Mouse (Mus musculus) liver, embryonic 14.5 days (tissue): Measurements from ENCODE around the gene Krt8. TPM values are rescaled to one million over a fixed set of nuclear protein-coding genes. Genes with fewer than 3 reads are reported as not detected.

Experiments
- ATAC-seq: fragments of 200-750 bp; cut with Nextera tagmentation; 2 replicates; pipeline ENCODE4 v1.8.0; 2017; ENCODE audit warnings: moderate number of reproducible peaks, mild to moderate bottlenecking, moderate library complexity; ENCODE audit not compliant: insufficient read depth
- DNase-seq, 3 experiments: peaks; one replicate each; pipeline ENCODE4 v3.0.0-alpha.2; 2012 to 2013; ENCODE audit warnings: low read depth in 3 of 3, low spot score in 3 of 3
- H3K27ac ChIP-seq: fragments of 300-500 bp; sonication (generic); 2 replicates; pipeline ENCODE4 v1.5.1; 2014; ENCODE audit warnings: moderate library complexity, mild to moderate bottlenecking, control low read depth, inconsistent platforms
- H3K27me3 ChIP-seq: fragments of 300-500 bp; sonication (generic); 2 replicates; pipeline ENCODE4 v1.6.1; 2014; ENCODE audit warnings: mild to moderate bottlenecking, low read length, moderate library complexity; ENCODE audit not compliant: control insufficient read depth, insufficient read depth
- H3K36me3 ChIP-seq: fragments of 300-500 bp; sonication (generic); replicated peaks from 2 replicates; pipeline ENCODE4 v1.6.1; 2014; ENCODE audit warnings: low read depth; ENCODE audit not compliant: control insufficient read depth, insufficient read depth
- H3K4me1 ChIP-seq, 2 experiments: fragments of 200-500 bp in 1 of 2; fragments of 300-500 bp in 1 of 2; sonication (generic) in 1 of 2; replicated peaks; 2 replicates each; pipeline ENCODE4 v1.6.1; 2012 to 2014; ENCODE audit warnings: antibody characterized with exemption in 1 of 2, inconsistent platforms in 1 of 2, low read length in 1 of 2; ENCODE audit not compliant: control insufficient read depth in 2 of 2, insufficient read depth in 2 of 2
- H3K4me2 ChIP-seq: fragments of 300-500 bp; sonication (generic); 2 replicates; pipeline ENCODE4 v1.6.1; 2014; ENCODE audit warnings: low read depth, mild to moderate bottlenecking, control low read depth, moderate library complexity
- H3K4me3 ChIP-seq, 2 experiments: fragments of 200-500 bp in 1 of 2; fragments of 300-500 bp in 1 of 2; sonication (generic) in 1 of 2; 2 replicates each; pipeline ENCODE4 v1.5.1; 2012 to 2014; ENCODE audit warnings: low read depth in 2 of 2, low read length in 2 of 2, mild to moderate bottlenecking in 2 of 2, control low read depth in 1 of 2, inconsistent platforms in 1 of 2, moderate library complexity in 1 of 2; ENCODE audit not compliant: insufficient read depth in 1 of 2
- H3K9ac ChIP-seq: fragments of 300-500 bp; sonication (generic); replicated peaks from 2 replicates; pipeline ENCODE4 v1.6.1; 2014; ENCODE audit warnings: mild to moderate bottlenecking, control low read depth, moderate library complexity
- H3K9me3 ChIP-seq: fragments of 300-500 bp; sonication (generic); 2 replicates; pipeline ENCODE4 v1.6.1; 2016; ENCODE audit warnings: low read length, mixed read lengths; ENCODE audit not compliant: control insufficient read depth
- CTCF ChIP-seq: IDR thresholded peaks from 2 replicates; pipeline ENCODE4 v1.5.1; 2016; ENCODE audit warnings: antibody characterized with exemption, low read depth, control low read depth
- EP300 ChIP-seq: IDR thresholded peaks from 2 replicates; pipeline ENCODE4 v1.6.1; 2016; ENCODE audit warnings: antibody characterized with exemption, low read depth
- WGBS: fragments of 180-500 bp; shearing (Covaris S2); extraction: QIAGEN DNeasy Blood & Tissue Kit; methylation state at CpG from one replicate; pipeline ENCODE4 v1.1.7; 2014; ENCODE audit not compliant: insufficient replicate concordance; 5-methylcytosine and 5-hydroxymethylcytosine counted together
- polyA plus RNA-seq, 2 experiments: library from polyadenylated mRNA; depleted of rRNA in 1 of 2; stranded (reverse) in 1 of 2; unstranded in 1 of 2; fragments of >200 nt; fragmentation: Nextera tagmentation in 1 of 2; extraction: Ambion mirVana in 1 of 2; gene quantifications; 2 replicates each; pipeline versions ENCODE4 v1.2.1 to v1.2.3; 2012 to 2014

Krt8 gene
- polyA plus RNA-seq, 2 experiments = 40.5 to 98.1 TPM

- H3K9ac ChIP-seq = no peak overlapping the region
- 0 out of 2 replicates have a peak, but pooled peaks have one; percentile 13 for ATAC-seq
- H3K27me3 ChIP-seq = no peaks in the 10 kb centered on the region
- no peak overlapping the region for H3K4me3 ChIP-seq
- peaks cover 4 to 11% of the 10 kb centered on the region in 2 experiments; a peak in 3 of 4 replicates for H3K4me1 ChIP-seq
- no peaks in the 10 kb centered on the region for H3K9me3 ChIP-seq
- no peak overlapping the region for H3K4me2 ChIP-seq
- no peaks in the 10 kb centered on the region for H3K36me3 ChIP-seq
- DNase-seq = no peak
- 44% methylated on average over 4 of the region's 4 CpGs for WGBS
- H3K27ac ChIP-seq = no peak overlapping the region
- no peak for TF ChIP-seq CTCF
- TF ChIP-seq EP300 = no peak
Observed at GRCm38 (mm10) chr15:101995484-101996236, 8.6 kb downstream of the Krt8 start.

GRCm38 (mm10) chr15:101994365-101994764, 9.9 kb downstream of the Krt8 start:
- no peak for ATAC-seq
- H3K4me2 ChIP-seq = no peak overlapping the region
- no peak for TF ChIP-seq CTCF
- TF ChIP-seq EP300 = no peak

GRCm38 (mm10) chr15:101990946-101991345, 13.3 kb downstream of the Krt8 start:
- no peak overlapping the region for H3K9ac ChIP-seq
- DNase-seq = no peak
- no peaks in the 10 kb centered on the region for H3K27me3 ChIP-seq
- no peak for TF ChIP-seq EP300
- TF ChIP-seq CTCF = no peak
- H3K27ac ChIP-seq = no peak overlapping the region
- ATAC-seq = no peak
- peaks cover 4 to 11% of the 10 kb centered on the region in 2 experiments; a peak in 3 of 4 replicates for H3K4me1 ChIP-seq
- no peaks in the 10 kb centered on the region for H3K9me3 ChIP-seq
- no peaks in the 10 kb centered on the region for H3K36me3 ChIP-seq
- no peak overlapping the region for H3K4me3 ChIP-seq
- 75% methylated on average over 6 of the region's 6 CpGs for WGBS
- no peak overlapping the region for H3K4me2 ChIP-seq

More at GRCm38 (mm10) chr15:101994365-101994764, 9.9 kb downstream of the Krt8 start:
- Histone ChIP-seq H3K9ac (no peak overlapping the region), H3K9me3 (no peaks in the 10 kb centered on the region), H3K27ac (no peak overlapping the region), H3K27me3 (no peaks in the 10 kb centered on the region), H3K4me3 (no peak overlapping the region), H3K4me1 (peaks cover 4 to 11% of the 10 kb centered on the region in 2 experiments; a peak in 3 of 4 replicates), H3K36me3 (no peaks in the 10 kb centered on the region)
- 38% methylated on average over 6 of the region's 6 CpGs for WGBS
- DNase-seq = no peak

GRCm38 (mm10) chr15:101988714-101989113, 15.6 kb downstream of the Krt8 start:
- peak; percentile 33; the same call in 1 of the 2 replicates for TF ChIP-seq CTCF
- TF ChIP-seq EP300 = no peak
- 38% methylated on average over 8 of the region's 8 CpGs for WGBS
- Histone ChIP-seq H3K27me3 (no peaks in the 10 kb centered on the region), H3K27ac (no peak overlapping the region), H3K4me3 (no peak overlapping the region), H3K4me1 (peaks cover 2 to 7% of the 10 kb centered on the region in 2 experiments; a peak in 3 of 4 replicates), H3K4me2 (no peak overlapping the region), H3K9me3 (no peaks in the 10 kb centered on the region), H3K9ac (no peak overlapping the region), H3K36me3 (no peaks in the 10 kb centered on the region)
- ATAC-seq (no peak), DNase-seq (no peak)

GRCm38 (mm10) chr15:101988119-101988518, 16.2 kb downstream of the Krt8 start:
- under 1% methylated on average over 10 of the region's 10 CpGs for WGBS
- ATAC-seq = no peak
- H3K4me1 ChIP-seq = peaks cover 2 to 7% of the 10 kb centered on the region in 2 experiments; a peak in 3 of 4 replicates

More at GRCm38 (mm10) chr15:101988119-101988518, 16.2 kb downstream of the Krt8 start:
- H3K9me3 ChIP-seq = no peaks in the 10 kb centered on the region
- DNase-seq = peak; percentile 50 to 62 (median 57)
- H3K4me3 ChIP-seq = no peak overlapping the region
- H3K27ac ChIP-seq = no peak overlapping the region
- H3K9ac ChIP-seq = no peak overlapping the region
- no peak overlapping the region for H3K4me2 ChIP-seq
- no peaks in the 10 kb centered on the region for H3K36me3 ChIP-seq
- TF ChIP-seq CTCF = peak; percentile 91
- TF ChIP-seq EP300 = no peak
- no peaks in the 10 kb centered on the region for H3K27me3 ChIP-seq
